Mouse (Mus musculus) v-Abl transformed pro-B cells (cell line): Measurements from ENCODE around the gene Cntnap5a.

Experiments used
- in situ Hi-C, 2 experiments: fragments of 400-800 bp; cut with MboI; formaldehyde crosslinking; loops; one replicate each; pipeline ENCODE4 v1.15.1; 2025; ENCODE audit not compliant: unreplicated experiment in 2 of 2

Cntnap5a gene

GRCm38 (mm10) chr1:116353669-116354068 lies 669.1 kb downstream of the Cntnap5a start:
- in situ Hi-C loops: no loop called here

- in situ Hi-C loops: no loop called here
These were observed 681.0 kb downstream of the Cntnap5a start for GRCm38 (mm10) chr1:116365606-116366005.

- in situ Hi-C loops: no loop called here
These were observed 681.6 kb downstream of the Cntnap5a start for GRCm38 (mm10) chr1:116366171-116366570.

GRCm38 (mm10) chr1:116366806-116367205 lies 682.2 kb downstream of the Cntnap5a start:
- in situ Hi-C loops: no loop called here

- in situ Hi-C loops: no loop called here
These were observed 683.0 kb downstream of the Cntnap5a start for GRCm38 (mm10) chr1:116367572-116367971.

- in situ Hi-C loops: no loop called here
These were observed 686.3 kb downstream of the Cntnap5a start for GRCm38 (mm10) chr1:116370817-116371216.

GRCm38 (mm10) chr1:116373551-116373950 lies 689.0 kb downstream of the Cntnap5a start:
- in situ Hi-C loops: no loop called here

- in situ Hi-C loops: no loop called here
These were observed 707.8 kb downstream of the Cntnap5a start for GRCm38 (mm10) chr1:116392390-116392789.

- in situ Hi-C loops: no loop called here
These were observed 717.6 kb downstream of the Cntnap5a start for GRCm38 (mm10) chr1:116401996-116402656.

GRCm38 (mm10) chr1:116409836-116410235 lies 725.3 kb downstream of the Cntnap5a start:
- in situ Hi-C loops: no loop called here

- in situ Hi-C loops: no loop called here
These were observed 743.8 kb downstream of the Cntnap5a start for GRCm38 (mm10) chr1:116428396-116428795.

GRCm38 (mm10) chr1:116455115-116455717 lies 770.7 kb downstream of the Cntnap5a start:
- in situ Hi-C loops: no loop called here

GRCm38 (mm10) chr1:116477703-116478102 lies 793.1 kb downstream of the Cntnap5a start:
- in situ Hi-C loops: no loop called here

GRCm38 (mm10) chr1:116488780-116489569 lies 804.4 kb downstream of the Cntnap5a start:
- in situ Hi-C loops: no loop called here

- in situ Hi-C loops: no loop called here
These were observed 893.6 kb downstream of the Cntnap5a start for GRCm38 (mm10) chr1:116577969-116578666.

GRCm38 (mm10) chr1:116616272-116616671 lies 931.7 kb downstream of the Cntnap5a start:
- in situ Hi-C loops: no loop called here
